17 mouse cellular contexts compared by ENCODE assay signal in the genomic region with DNA sequence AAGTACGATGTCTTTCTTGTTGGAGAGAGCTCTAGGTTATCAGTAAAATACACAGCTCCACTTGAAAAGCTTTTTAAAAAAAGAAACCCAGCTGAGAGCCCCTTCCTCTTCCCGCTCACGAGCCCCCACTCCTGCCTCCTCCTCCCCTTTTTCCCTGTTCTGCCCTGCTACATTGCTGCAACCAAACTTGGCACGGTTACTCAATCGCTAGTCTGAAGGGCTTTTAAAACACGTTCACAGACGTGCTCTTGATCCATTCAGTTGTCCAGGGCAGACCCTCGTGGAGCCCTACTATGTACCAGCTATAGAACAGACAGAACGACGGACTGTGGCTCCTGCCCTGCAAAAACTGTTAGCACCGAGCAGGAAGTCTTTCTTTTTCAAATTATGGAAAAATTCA.
A peak's percentile ranks its signal among the peaks of the same experiment; 100 is the strongest.
DNase-seq lines count a peak whose midpoint lies in the region; ATAC-seq and TF ChIP-seq lines count a peak whose summit lies in the region.
"Had no signal": no experiment of that assay in that cellular context is flagged by ENCODE, and none has a peak within 500 bp of the region (broad histone marks: within the 10 kb centered on the region; RNA-seq: fewer than 3 reads in every experiment).

No protein-coding gene starts in this region.

- no peak for ATAC-seq in forebrain, embryonic 14.5 days
- no peak for ATAC-seq in forebrain, embryonic 16.5 days
- ATAC-seq in lung, embryonic 14.5 days (ENCODE audit: insufficient read depth): no peak
- ATAC-seq: forebrain, postnatal 0 days; hindbrain, embryonic 16.5 days; inflammation-experienced regulatory T-cells, adult 6 months had no signal

- 41% methylated on average over 11 of the region's 11 CpGs for WGBS in forebrain, embryonic 14.5 days
- WGBS in forebrain, embryonic 16.5 days: 34% methylated on average over 11 of the region's 11 CpGs
- 30% methylated on average over 11 of the region's 11 CpGs for WGBS in lung, embryonic 14.5 days

- H3K4me2 ChIP-seq in forebrain, embryonic 14.5 days (ENCODE audit: low read length): no peak overlapping the region
- H3K4me2 ChIP-seq in forebrain, embryonic 16.5 days (ENCODE audit: low read length): no peak overlapping the region
- H3K4me2 ChIP-seq in lung, embryonic 14.5 days: no peak overlapping the region
- H3K4me2 ChIP-seq: heart, embryonic 13.5 days; hindbrain, embryonic 12.5 days had no signal

- no peak overlapping the region for H3K27ac ChIP-seq in forebrain, embryonic 14.5 days (ENCODE audit: low read depth, low read length)
- no peak overlapping the region for H3K27ac ChIP-seq in forebrain, embryonic 16.5 days (ENCODE audit: low read length)
- H3K27ac ChIP-seq in lung, embryonic 14.5 days (ENCODE audit: low read depth): no peak overlapping the region
- H3K27ac ChIP-seq: heart, embryonic 13.5 days; hindbrain, embryonic 12.5 days had no signal

- no peaks in the 10 kb centered on the region for H3K9me3 ChIP-seq in forebrain, embryonic 14.5 days (replicated peaks; ENCODE audit: control insufficient read depth, low read length)
- no peaks in the 10 kb centered on the region for H3K9me3 ChIP-seq in forebrain, embryonic 16.5 days (ENCODE audit: control insufficient read depth, low read length)
- no peaks in the 10 kb centered on the region for H3K9me3 ChIP-seq in lung, embryonic 14.5 days (ENCODE audit: low read depth, low read length)
- H3K9me3 ChIP-seq: embryonic facial prominence, embryonic 10.5 days; heart, embryonic 13.5 days; hindbrain, embryonic 12.5 days had no signal

- peaks cover 19% of the 10 kb centered on the region for H3K4me1 ChIP-seq in forebrain, embryonic 14.5 days (ENCODE audit: control insufficient read depth, insufficient read depth, low read length)
- H3K4me1 ChIP-seq in forebrain, embryonic 16.5 days (replicated peaks; ENCODE audit: control insufficient read depth, insufficient read depth, low read length): peaks cover 24% of the 10 kb centered on the region
- H3K4me1 ChIP-seq in lung, embryonic 14.5 days (ENCODE audit: insufficient read depth): 0 out of 2 replicates have a peak, but pooled peaks cover 4% of the 10 kb centered on the region

- H3K27me3 ChIP-seq in forebrain, embryonic 14.5 days (replicated peaks; ENCODE audit: control insufficient read depth, insufficient read depth, low read length): no peaks in the 10 kb centered on the region
- H3K27me3 ChIP-seq in forebrain, embryonic 16.5 days (replicated peaks; ENCODE audit: control insufficient read depth, insufficient read depth, low read length): no peaks in the 10 kb centered on the region
- no peaks in the 10 kb centered on the region for H3K27me3 ChIP-seq in lung, embryonic 14.5 days (ENCODE audit: insufficient read depth, low read length)
- H3K27me3 ChIP-seq: hindbrain, embryonic 12.5 days had no signal

- no peak overlapping the region for H3K4me3 ChIP-seq in forebrain, embryonic 14.5 days (ENCODE audit: low read depth, low read length)
- H3K4me3 ChIP-seq in forebrain, embryonic 16.5 days (replicated peaks; ENCODE audit: low read length): no peak overlapping the region
- no peak overlapping the region for H3K4me3 ChIP-seq in lung, embryonic 14.5 days (ENCODE audit: low read depth, low read length)
- H3K4me3 ChIP-seq: embryonic facial prominence, embryonic 10.5 days; heart, embryonic 13.5 days; hindbrain, embryonic 12.5 days had no signal

- peak; percentile 37 for DNase-seq in forebrain, embryonic 14.5 days (ENCODE audit: low spot score)
- DNase-seq in lung, embryonic 14.5 days: peak; percentile 30
- no peak for DNase-seq in lung, postnatal 4 days
- DNase-seq in brain, embryonic 14.5 days (ENCODE audit: low read depth): peak; percentile 52
- peak; percentile 39 for DNase-seq in lung, postnatal 36 days
- DNase-seq in heart, postnatal 4 days: no peak
- DNase-seq: adrenal gland, postnatal 10 days; cerebellum, adult 18-20 months; cerebellum, postnatal 10 days; forebrain, postnatal 0 days; heart, adult 11 months had no signal

- no peaks in the 10 kb centered on the region for H3K36me3 ChIP-seq in forebrain, embryonic 14.5 days (ENCODE audit: control insufficient read depth, insufficient read depth, low read length)
- H3K36me3 ChIP-seq in forebrain, embryonic 16.5 days (ENCODE audit: control insufficient read depth, insufficient read depth): no peaks in the 10 kb centered on the region
- no peaks in the 10 kb centered on the region for H3K36me3 ChIP-seq in lung, embryonic 14.5 days (ENCODE audit: insufficient read depth)
- H3K36me3 ChIP-seq: embryonic facial prominence, embryonic 10.5 days; heart, embryonic 13.5 days; hindbrain, embryonic 12.5 days had no signal

- TF ChIP-seq CTCF in lung, embryonic 14.5 days (IDR thresholded peaks at IDR 0.05; ENCODE audit: low read depth): no peak
- no peak for TF ChIP-seq CTCF in brain, embryonic 14.5 days (IDR thresholded peaks at IDR 0.05; ENCODE audit: borderline replicate concordance, extremely low read depth, insufficient read depth, insufficient read length)

- no peak for TF ChIP-seq POLR2A in brain, embryonic 14.5 days (IDR thresholded peaks at IDR 0.05; ENCODE audit: borderline replicate concordance, extremely low read depth, insufficient read depth, insufficient read length, poor library complexity, severe bottlenecking)

- H3K9ac ChIP-seq in forebrain, embryonic 14.5 days (ENCODE audit: low read length): no peak overlapping the region
- H3K9ac ChIP-seq in forebrain, embryonic 16.5 days (replicated peaks; ENCODE audit: low read depth, low read length): no peak overlapping the region
- H3K9ac ChIP-seq in lung, embryonic 14.5 days: no peak overlapping the region
- H3K9ac ChIP-seq: heart, embryonic 13.5 days; hindbrain, embryonic 12.5 days had no signal

Comparison
In these comparisons a context has a peak if more than half of its experiments do, and no peak if none do; other contexts are left out.
1. DNase-seq: peak in forebrain, embryonic 14.5 days (single experiment), lung, embryonic 14.5 days (single experiment), brain, embryonic 14.5 days (single experiment) and lung, postnatal 36 days (single experiment); none in lung, postnatal 4 days (0 of 2) and heart, postnatal 4 days (single experiment).